Mouse (Mus musculus) right cerebral cortex, postnatal 25 days (tissue): ENCODE measurements at regions not wholly inside any gene's neighbourhood (a gene's known extent, or its start where the extent isn't known, plus 50 kb on each side); places are given as distances from the start of the nearest gene placed in this dataset.

Experiments used
- DNase-seq: peaks from one replicate; pipeline ENCODE4 v3.0.0; 2022

GRCm38 (mm10) chr3:81482742-81483141, 446.5 kb downstream of the Pdgfc start:
- no peak for DNase-seq

- DNase-seq = no peak
These were observed 447.1 kb downstream of the Pdgfc start for GRCm38 (mm10) chr3:81483363-81483762.

GRCm38 (mm10) chr3:81505316-81505715, 427.1 kb upstream of the Ctso start:
- DNase-seq = no peak

- DNase-seq = no peak
These were observed 423.8 kb upstream of the Ctso start for GRCm38 (mm10) chr3:81508611-81509010.

- DNase-seq = no peak
These were observed 410.6 kb upstream of the Ctso start for GRCm38 (mm10) chr3:81521804-81522203.

GRCm38 (mm10) chr3:81530872-81531271, 401.5 kb upstream of the Ctso start:
- DNase-seq = no peak

GRCm38 (mm10) chr3:81535448-81536205, 396.8 kb upstream of the Ctso start:
- no peak for DNase-seq

GRCm38 (mm10) chr3:81554773-81555172, 377.6 kb upstream of the Ctso start:
- no peak for DNase-seq

GRCm38 (mm10) chr3:81562610-81563258, 369.7 kb upstream of the Ctso start:
- DNase-seq = no peak

GRCm38 (mm10) chr3:81563858-81564756, 368.3 kb upstream of the Ctso start:
- no peak for DNase-seq

- DNase-seq = no peak
These were observed 367.7 kb upstream of the Ctso start for GRCm38 (mm10) chr3:81564757-81565063.

- DNase-seq = no peak
These were observed 348.9 kb upstream of the Ctso start for GRCm38 (mm10) chr3:81583387-81584027.

- no peak for DNase-seq
These were observed 343.3 kb upstream of the Ctso start for GRCm38 (mm10) chr3:81589109-81589508.

- no peak for DNase-seq
These were observed 303.2 kb upstream of the Ctso start for GRCm38 (mm10) chr3:81629157-81629556.

GRCm38 (mm10) chr3:81658490-81658889, 273.9 kb upstream of the Ctso start:
- DNase-seq = no peak

- DNase-seq = no peak
These were observed 270.8 kb upstream of the Ctso start for GRCm38 (mm10) chr3:81661620-81662019.

GRCm38 (mm10) chr3:81666262-81666661, 266.1 kb upstream of the Ctso start:
- DNase-seq = no peak

GRCm38 (mm10) chr3:81676570-81676969, 255.8 kb upstream of the Ctso start:
- DNase-seq = no peak

GRCm38 (mm10) chr3:81701974-81702697, 230.3 kb upstream of the Ctso start:
- no peak for DNase-seq

- no peak for DNase-seq
These were observed 213.5 kb upstream of the Ctso start for GRCm38 (mm10) chr3:81718911-81719310.

- peak; percentile 6 for DNase-seq
These were observed 196.9 kb upstream of the Ctso start for GRCm38 (mm10) chr3:81735463-81735862.

- no peak for DNase-seq
These were observed 195.6 kb upstream of the Ctso start for GRCm38 (mm10) chr3:81736838-81737237.
